Mouse (Mus musculus): ENCODE measurements around the gene Tmem178b.

DNA sequence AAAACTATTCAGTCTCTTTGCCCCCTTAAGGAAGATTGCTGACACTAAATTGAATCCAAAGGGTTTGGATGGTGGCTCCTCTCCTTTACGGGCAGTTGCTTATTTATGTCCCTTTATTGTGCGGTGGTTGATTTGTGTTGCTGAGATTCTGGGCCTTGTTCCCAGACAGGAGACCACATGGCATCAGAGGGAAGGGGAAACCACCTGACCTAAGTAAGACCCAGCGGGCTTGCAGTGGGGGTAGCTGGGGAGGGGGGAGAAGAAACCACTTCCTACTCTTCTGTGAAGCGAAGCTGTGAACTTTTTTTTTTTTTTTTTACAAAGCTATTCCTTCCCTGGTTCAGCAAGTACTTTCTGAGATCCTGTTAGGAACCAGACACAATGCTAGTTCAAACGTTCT lies 269.5 kb downstream of the Tmem178b start:
- TF ChIP-seq CTCF (IDR thresholded peaks at IDR 0.05; ENCODE audit: insufficient read depth, low read depth, low read length) (no peak), POLR2A (IDR thresholded peaks at IDR 0.05; ENCODE audit: insufficient read depth, low read depth, low read length) (no peak)

Data from olfactory bulb, adult 2 months (tissue).